Mouse (Mus musculus): ENCODE measurements at regions not wholly inside any gene's neighbourhood (a gene's known extent, or its start where the extent isn't known, plus 50 kb on each side); places are given as distances from the start of the nearest gene placed in this dataset.
A peak's percentile ranks its signal among the peaks of the same experiment; 100 is the strongest.
"Not testable (repeated sequence)": the region's sequence is repeated elsewhere in the genome, so short reads cannot be mapped to it uniquely, and the experiment has no call there.

DNA sequence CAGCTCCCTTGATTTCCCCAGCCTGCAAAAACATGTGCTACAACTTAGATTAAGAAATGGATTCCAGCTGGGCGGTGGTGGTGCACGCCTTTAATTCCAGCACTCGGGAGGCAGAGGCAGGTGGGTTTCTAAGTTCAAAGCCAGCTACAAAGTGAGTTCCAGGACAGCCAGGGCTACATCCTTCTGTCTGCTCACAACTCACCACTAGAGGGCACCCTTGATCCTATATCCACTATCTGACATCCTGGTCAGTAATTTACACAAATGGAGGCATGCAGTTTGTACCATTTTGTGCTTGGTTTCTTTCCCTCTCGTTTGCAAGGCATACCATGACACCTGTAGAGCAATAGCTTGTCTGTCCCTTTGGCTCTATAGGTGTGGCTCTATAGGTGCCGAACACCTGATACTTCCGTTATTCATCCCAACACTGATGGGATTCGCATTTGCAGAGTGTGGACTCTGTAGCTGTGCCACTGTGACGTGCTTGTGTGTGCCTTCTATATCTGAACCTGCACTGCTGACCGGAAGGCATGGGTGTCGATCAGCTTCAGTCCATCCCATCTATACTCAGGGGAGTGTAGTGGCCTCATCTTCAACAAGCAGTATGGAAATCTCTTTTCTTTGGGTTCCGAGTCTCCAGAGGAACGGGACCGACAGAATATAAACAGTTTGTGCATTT lies 108.4 kb upstream of the Spata13 start:
- peak; percentile 28 to 68 for DNase-seq (ENCODE audit: low spot score in 2 of 2)

GRCm38 (mm10) chr14:60525979-60526378 lies 107.8 kb upstream of the Spata13 start:
- DNase-seq (ENCODE audit: low spot score in 2 of 2): no peak

DNA sequence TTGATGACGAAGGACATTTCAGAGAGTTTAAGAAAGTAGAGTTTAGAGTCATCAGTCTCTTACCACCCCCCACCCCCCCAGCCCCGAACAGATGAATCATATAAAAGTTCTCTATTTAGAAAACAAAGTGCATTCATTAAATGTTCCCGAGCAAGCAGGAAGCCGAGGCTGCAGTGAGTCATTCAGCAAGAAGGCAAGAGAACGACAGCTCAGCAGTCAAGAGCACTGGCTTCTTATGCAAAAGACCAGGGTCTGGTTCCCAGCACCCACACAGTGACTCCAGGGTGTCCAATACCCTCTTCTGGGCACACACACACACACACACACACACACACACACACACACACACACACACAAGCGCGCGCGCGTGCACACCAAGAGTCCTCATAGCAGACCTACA lies 107.0 kb upstream of the Spata13 start:
- DNase-seq (ENCODE audit: low spot score in 2 of 2): no peak

DNA sequence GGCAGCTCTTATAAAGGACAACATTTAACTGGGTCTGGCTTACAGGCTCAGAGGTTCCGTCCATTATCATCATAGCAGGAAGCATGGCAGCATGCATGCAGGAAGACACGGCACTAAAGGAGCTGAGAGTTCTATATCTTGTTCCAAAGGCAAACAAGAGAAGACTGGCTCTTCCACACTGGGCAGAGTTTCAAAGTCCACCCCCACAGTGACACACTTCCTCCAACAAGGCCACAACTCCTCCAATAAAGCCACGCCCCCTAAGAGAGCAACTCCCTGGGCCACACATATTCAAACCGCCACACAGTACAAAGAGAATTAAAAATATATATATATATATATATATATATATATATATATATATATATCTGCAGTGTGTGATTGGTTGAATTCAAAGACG lies 105.8 kb upstream of the Spata13 start:
- DNase-seq (ENCODE audit: low spot score in 2 of 2): no peak

DNA sequence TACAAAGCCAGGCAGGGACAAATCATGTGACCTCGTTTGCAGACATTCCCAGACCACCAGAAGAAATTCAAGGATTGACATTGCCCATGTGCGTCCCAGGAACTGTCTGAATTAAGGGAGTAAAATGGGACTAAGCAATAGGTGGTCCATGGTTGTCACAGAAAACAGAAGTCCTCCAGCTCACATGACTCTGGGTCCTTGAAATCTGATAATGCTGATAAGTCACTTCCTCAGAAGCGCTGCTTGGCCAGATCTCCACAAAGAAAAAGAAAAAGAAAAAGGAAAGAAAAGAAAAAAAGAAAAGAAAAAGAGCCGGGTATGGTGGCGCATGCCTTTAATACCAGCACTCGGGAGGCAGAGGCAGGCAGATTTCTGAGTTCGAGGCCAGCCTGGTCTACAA lies 105.3 kb upstream of the Spata13 start:
- no peak for DNase-seq (ENCODE audit: low spot score in 2 of 2)

DNA sequence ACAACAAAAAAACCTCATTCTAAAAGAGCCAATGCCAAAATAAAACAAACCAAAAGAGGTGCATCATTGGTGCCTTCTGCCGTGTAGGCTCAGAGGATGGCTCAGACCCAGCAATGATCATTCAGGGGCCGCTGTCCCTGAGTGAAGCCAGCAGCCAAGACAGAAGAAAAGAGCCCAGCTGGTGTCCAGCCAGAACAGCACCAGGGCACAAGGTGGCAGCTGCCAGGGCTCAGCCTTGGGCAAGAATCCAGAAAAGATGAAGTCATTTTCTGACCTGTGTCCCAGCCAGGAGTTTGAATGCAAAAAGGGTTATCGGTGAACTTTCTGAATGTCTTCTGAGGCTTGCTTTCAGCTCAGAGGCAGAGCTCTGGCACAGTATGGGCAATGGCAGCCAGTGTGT lies 104.8 kb upstream of the Spata13 start:
- peak; percentile 41 to 44 for DNase-seq (ENCODE audit: low spot score in 2 of 2)

- no peak for DNase-seq (ENCODE audit: low spot score in 2 of 2)
Measured at GRCm38 (mm10) chr14:60529646-60530347, 104.0 kb upstream of the Spata13 start.

DNA sequence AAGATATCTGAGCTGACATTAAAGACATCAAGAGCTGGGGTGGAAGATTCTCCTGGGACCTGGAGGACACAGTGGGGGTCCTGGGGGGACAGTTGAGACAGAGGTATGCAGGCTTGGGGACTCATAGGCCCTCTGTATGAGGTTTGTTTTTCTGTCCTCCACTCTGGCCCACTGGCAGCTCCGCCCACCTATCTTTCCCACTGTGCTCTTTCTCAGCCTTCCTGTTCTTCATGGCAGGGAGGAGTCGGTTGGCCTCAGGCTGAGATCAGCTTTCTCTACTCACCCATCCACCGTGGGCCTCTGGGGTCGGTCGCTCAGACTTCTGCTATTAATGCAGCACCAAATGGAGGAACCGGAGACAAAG lies 103.5 kb upstream of the Spata13 start:
- DNase-seq (ENCODE audit: low spot score in 2 of 2): no peak

GRCm38 (mm10) chr14:60530973-60531372 lies 102.8 kb upstream of the Spata13 start:
- no peak for DNase-seq (ENCODE audit: low spot score in 2 of 2)

GRCm38 (mm10) chr14:60531766-60532165 lies 102.0 kb upstream of the Spata13 start:
- no peak for DNase-seq (ENCODE audit: low spot score in 2 of 2)

GRCm38 (mm10) chr14:60533452-60534224 lies 100.2 kb upstream of the Spata13 start:
- DNase-seq (ENCODE audit: low spot score in 2 of 2): no peak

DNA sequence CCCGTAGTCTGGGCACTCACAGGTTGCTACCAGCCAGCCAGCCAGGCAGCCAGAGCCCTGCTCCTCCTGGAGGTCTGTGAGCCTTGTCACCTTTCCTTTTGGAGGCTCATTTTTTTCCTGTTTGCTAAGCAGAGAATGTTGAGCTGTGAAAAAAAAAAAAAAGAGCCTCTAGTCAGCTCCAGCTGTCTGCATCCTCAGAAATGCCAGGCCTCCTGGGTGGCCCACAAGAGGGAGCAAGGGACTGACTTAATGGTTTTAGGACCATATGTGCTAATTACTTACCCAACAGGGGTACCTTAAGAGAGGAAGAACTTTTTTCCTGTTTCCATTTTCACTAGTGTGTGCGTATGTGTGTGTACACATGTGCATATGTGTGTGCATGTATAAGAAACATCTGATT lies 94.8 kb upstream of the Spata13 start:
- no peak for DNase-seq (ENCODE audit: low spot score in 2 of 2)

- DNase-seq (ENCODE audit: low spot score in 2 of 2): peak; percentile 24 to 40
Measured at GRCm38 (mm10) chr14:60540111-60540510, 93.7 kb upstream of the Spata13 start.

DNA sequence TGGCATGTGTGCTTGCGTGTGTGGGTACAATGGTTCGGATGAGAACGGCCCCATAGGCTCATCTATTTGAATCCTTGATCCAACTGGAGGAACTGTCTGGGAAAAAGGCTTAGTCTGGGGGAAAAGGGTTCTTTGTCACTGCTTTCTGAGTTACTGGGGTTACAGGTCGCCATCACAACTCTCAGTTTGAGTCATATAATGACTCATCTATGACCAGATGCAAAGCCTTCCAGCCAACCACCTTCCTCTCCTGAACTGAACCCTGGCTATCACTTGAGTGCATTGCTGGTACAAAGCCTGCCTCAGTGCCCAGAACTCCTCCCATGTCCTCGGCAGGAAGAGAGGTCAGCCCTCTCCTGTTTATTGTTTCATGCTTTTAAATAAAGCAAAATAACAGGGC lies 92.2 kb upstream of the Spata13 start:
- DNase-seq (ENCODE audit: low spot score in 2 of 2): no peak

GRCm38 (mm10) chr14:60544767-60545166 lies 89.0 kb upstream of the Spata13 start:
- DNase-seq (ENCODE audit: low spot score in 2 of 2): no peak

- DNase-seq (ENCODE audit: low spot score in 2 of 2): peak; percentile 74 to 81
Measured at GRCm38 (mm10) chr14:60554222-60554740, 79.5 kb upstream of the Spata13 start.

GRCm38 (mm10) chr14:60556541-60556940 lies 77.3 kb upstream of the Spata13 start:
- no peak for DNase-seq (ENCODE audit: low spot score in 2 of 2)

DNA sequence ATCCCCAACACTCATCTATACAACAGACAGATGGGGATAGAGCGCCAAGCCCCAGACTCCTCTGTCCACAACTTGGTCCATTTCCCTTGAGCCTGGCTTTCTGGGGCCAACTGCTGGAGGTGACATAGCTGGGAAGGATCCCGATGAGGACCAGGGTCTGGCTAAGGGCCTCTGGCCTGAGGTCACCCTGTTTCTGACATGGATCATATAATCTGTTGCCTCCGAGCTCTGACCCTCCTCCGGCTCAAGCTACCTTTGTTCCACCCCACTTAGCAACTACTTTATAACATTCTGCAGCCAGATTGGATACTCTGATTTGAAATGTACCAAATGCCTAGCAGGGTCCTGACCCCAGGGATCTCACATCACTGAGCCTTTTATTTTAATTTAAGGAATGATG lies 76.8 kb upstream of the Spata13 start:
- DNase-seq (ENCODE audit: low spot score in 2 of 2): no peak

DNA sequence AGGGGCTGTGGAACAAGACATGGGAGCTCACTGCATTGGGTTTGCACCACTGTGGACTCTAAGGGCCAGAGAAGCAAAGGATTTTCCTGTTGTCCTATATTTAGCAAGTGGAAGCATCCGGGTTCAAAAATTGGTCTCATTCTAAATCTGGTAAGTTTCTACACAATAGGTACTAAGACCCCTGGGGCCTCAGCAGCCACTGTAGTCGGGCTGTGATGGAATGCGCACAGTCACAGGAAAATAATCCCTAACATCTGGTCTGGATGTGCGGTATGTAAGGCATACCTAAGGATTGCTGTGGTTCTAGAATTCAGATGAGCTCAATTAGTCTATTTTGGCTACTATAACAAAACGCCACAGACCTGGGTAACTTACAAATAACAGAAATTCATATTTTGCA lies 74.4 kb upstream of the Spata13 start:
- DNase-seq (ENCODE audit: low spot score in 2 of 2): no peak

DNA sequence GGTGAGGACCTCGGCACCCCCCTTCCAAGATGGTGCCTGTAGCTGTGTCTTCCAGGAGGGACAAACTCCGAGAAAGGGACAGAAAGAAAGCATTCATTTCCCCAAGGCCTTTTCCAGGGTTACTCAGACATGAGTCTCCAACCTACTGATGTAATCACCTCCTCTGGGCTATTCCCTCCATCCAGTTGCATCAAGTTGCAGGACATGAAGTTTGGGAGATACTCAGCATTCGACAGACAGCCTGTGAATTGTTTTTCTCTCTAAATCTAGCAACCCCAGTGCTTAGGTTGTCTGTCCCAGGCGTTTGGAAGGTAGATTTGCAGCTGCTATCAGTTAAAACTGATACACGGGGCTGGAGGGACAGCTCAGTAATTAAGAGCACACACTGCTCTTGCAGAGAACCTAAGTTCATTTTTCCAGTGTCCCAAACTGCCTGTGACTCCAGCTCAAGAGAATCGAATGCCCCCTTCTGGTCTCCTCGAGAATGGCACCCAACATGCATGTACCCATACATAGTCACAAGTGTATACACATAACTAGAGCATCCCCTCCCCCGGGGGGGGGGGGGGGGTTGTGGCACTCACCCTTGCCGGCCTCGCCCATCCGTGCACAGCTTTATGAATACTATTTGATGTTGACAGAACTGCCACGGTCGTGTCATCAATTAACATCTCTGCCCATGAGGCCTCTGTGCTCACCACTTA lies 73.8 kb upstream of the Spata13 start:
- DNase-seq (ENCODE audit: low spot score in 2 of 2): no peak

GRCm38 (mm10) chr14:60576281-60576680 lies 57.5 kb upstream of the Spata13 start:
- no peak for DNase-seq (ENCODE audit: low spot score in 2 of 2)

DNA sequence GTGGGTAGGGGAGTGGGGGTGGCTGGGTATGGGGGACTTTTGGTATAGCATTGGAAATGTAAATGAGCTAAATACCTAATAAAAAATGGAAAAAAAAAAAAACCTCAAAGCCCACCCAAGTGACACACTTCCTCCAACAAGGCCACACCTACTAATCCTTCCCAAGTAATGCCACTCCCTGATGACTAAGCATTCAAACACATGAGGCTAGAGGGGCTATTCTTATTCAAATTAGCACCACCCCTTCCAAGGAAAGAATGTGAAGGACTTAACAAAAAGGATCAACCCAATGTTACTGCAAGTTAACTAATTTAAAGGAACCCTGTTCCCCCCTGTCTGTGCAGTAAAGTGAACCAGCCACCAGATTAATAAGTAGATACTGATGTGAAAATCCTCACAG lies 53.7 kb upstream of the Spata13 start:
- DNase-seq (ENCODE audit: low spot score in 2 of 2): not testable (repeated sequence)
